Mouse (Mus musculus) heart, embryonic 15.5 days (tissue): ENCODE results near the gene Zfp541. TPM values are rescaled to one million over a fixed set of nuclear protein-coding genes. Genes with fewer than 3 reads are reported as not detected.
A peak's percentile ranks its signal among the peaks of the same experiment; 100 is the strongest.

ENCODE experiments used
- ATAC-seq: fragments of 200-750 bp; cut with Nextera tagmentation; replicated peaks from 2 replicates; pipeline ENCODE4 v1.8.0; 2017; ENCODE audit warnings: low read depth, moderate TSS enrichment; ENCODE audit not compliant: insufficient number of reproducible peaks, insufficient read depth, low FRiP score
- H3K27ac ChIP-seq: fragments of 300-500 bp; sonication (generic); 2 replicates; pipeline ENCODE4 v1.5.1; 2015; ENCODE audit warnings: mild to moderate bottlenecking, inconsistent platforms
- H3K27me3 ChIP-seq: fragments of 300-500 bp; sonication (generic); 2 replicates; pipeline ENCODE4 v1.6.1; 2015; ENCODE audit warnings: inconsistent platforms
- H3K36me3 ChIP-seq: fragments of 300-500 bp; sonication (generic); 2 replicates; pipeline ENCODE4 v1.6.1; 2015; ENCODE audit warnings: mild to moderate bottlenecking, inconsistent platforms
- H3K4me1 ChIP-seq: fragments of 300-500 bp; sonication (generic); replicated peaks from 2 replicates; pipeline ENCODE4 v1.6.1; 2015; ENCODE audit warnings: inconsistent platforms
- H3K4me2 ChIP-seq: fragments of 300-500 bp; sonication (generic); 2 replicates; pipeline ENCODE4 v1.6.1; 2015; ENCODE audit warnings: inconsistent platforms, mild to moderate bottlenecking, moderate library complexity
- H3K4me3 ChIP-seq: fragments of 300-500 bp; sonication (generic); 2 replicates; pipeline ENCODE4 v1.5.1; 2015; ENCODE audit warnings: mild to moderate bottlenecking, inconsistent platforms
- H3K9ac ChIP-seq: fragments of 300-500 bp; sonication (generic); 2 replicates; pipeline ENCODE4 v1.6.1; 2015; ENCODE audit warnings: mild to moderate bottlenecking, inconsistent platforms
- H3K9me3 ChIP-seq: fragments of 300-500 bp; sonication (generic); replicated peaks from 2 replicates; pipeline ENCODE4 v1.6.1; 2016; ENCODE audit warnings: inconsistent platforms
- WGBS: fragments of 180-500 bp; shearing (Covaris S2); methylation state at CpG from one replicate; pipeline ENCODE4 v1.1.7; 2015; ENCODE audit warnings: mixed read lengths; 5-methylcytosine and 5-hydroxymethylcytosine counted together
- polyA plus RNA-seq: library from polyadenylated mRNA; unstranded; fragments of >200 nt; fragmentation: Nextera tagmentation; extraction: Ambion mirVana; gene quantifications from 2 replicates; pipeline ENCODE4 v1.2.1, GENCODE M21; 2015

The Zfp541 gene
- polyA plus RNA-seq, 1 experiment from 2014 or later, result not detected

DNA sequence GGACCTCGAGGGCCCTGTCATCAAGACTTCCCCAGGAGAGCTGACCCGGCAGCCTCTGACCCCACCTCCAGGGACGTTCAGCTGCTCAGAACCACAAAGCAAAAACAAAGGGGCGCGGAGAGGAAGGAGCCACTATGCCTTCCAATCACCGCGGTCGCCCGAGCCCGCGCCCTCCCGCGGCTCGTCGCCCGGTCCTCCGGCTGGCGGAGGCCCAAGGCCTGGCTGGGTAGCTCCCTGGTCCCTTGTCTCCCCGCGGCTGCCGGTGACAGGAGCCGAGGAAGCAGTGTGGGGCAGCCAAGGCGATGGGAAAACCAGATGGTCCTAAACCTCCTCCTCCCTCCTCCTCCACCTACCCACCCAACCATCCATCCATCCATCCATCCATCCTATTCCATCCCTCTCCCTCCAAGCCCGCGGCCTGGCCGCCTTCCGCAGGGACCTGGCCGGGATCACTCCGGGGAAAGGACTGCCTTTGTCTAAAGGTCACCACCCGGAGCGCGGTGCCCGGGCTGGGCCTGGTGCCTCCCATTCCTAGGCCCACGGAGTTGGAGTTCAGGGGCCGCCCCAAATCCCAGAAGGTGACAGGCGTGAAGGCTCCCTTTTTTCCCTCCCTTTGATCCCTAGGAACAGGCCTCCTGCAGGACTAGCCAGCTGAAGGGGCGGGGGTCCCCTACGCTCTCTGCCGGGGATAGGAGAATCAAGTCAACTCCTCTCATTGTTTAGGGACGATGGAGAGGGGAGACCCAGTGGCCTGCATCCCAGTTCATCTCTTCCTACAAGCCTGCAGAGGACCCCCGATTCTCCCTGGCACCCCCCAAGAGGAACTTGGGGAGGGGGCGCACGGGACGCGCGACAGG, 14.9 kb upstream of the Zfp541 start:
- Histone ChIP-seq H3K4me3 (peak overlapping the region; percentile 92), H3K27me3 (no peaks in the 10 kb centered on the region), H3K36me3 (no peaks in the 10 kb centered on the region), H3K9ac (peak overlapping the region; percentile 98), H3K4me2 (peak overlapping the region; percentile 95), H3K27ac (peak overlapping the region; percentile 95), H3K4me1 (peaks cover 54% of the 10 kb centered on the region), H3K9me3 (no peaks in the 10 kb centered on the region)
- WGBS, result 0% methylated on average over 46 of the region's 46 CpGs
- peak; percentile 18 for ATAC-seq

DNA sequence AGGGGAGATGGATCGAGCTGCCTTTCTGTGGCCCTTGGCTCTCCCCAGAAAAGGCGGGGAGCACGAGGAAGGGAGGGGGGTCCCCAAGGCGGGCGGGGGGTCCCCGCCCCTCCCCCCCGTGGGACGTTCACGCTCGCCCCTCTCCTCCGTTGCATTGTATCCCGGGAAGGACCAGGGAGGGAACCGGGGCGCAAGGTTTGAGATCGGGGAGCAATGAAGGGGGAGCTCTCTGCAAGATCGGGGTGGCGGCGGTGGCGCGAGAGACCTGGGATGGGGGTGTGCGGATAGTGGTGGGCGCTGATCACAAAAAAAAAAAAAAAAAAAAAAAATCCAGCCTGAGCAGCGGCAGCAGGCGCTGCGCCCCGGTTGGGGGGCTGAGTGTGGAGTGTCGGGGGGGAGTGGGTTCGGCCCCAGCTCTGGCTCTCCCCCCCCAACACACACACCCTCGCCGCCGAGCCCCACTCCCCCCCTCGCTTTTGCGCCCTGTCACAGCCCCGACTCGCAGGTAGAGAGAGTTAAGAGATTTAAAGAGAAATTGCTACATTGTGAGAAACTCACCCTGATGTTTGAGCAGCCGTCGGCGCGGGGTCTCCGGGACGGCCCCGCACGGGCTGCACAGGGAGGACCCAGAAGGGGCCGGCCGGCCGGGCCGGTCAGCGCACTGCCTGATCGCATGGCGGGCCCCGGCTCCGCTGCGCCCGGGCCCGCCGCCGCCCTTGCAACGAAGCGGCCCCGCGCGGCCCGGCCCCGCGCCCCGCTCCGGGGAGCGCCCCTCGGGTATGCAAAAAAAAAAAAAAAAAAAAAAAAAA, 14.1 kb upstream of the Zfp541 start, which contains the start of gene Bicra:
Bicra (minus strand) TSS at position 584 of the 809 bp plus-strand sequence.
- Histone ChIP-seq H3K4me3 (peak within 1 kb of the TSS; percentile 92), H3K27ac (peak within 1 kb of the TSS; percentile 95), H3K9ac (peak within 1 kb of the TSS; percentile 98), H3K27me3 (no peaks in the 10 kb centered on the region), H3K4me1 (peaks cover 55% of the 10 kb centered on the region), H3K9me3 (no peaks in the 10 kb centered on the region), H3K36me3 (no peaks in the 10 kb centered on the region), H3K4me2 (peak within 1 kb of the TSS; percentile 95)
- under 1% methylated on average over 54 of the region's 69 CpGs for WGBS
- peak; percentile 65 for ATAC-seq

DNA sequence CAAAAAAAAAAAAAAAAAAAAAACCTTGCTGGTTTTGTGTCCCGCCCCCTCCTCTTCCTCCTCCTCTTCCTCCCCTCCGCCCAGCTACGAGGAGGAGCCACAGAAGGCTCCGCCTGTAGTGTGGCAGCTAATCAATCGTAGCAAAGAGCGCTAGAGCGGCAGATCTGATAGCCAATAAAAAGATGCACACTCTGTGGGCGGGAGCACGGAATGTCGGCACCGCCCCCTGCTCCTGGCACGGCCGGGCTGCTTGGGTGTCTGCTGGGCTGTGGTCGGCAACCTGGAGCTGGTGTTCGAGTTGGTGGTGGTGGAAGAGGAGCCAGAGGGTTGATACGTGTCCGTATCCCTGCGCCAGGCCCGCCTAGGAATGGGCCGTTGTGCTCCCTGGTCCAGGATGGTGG, 13.4 kb upstream of the Zfp541 start:
- Histone ChIP-seq H3K4me3 (peak overlapping the region; percentile 92), H3K4me1 (peaks cover 51% of the 10 kb centered on the region), H3K36me3 (no peaks in the 10 kb centered on the region), H3K27me3 (no peaks in the 10 kb centered on the region), H3K9ac (peak overlapping the region; percentile 98), H3K4me2 (peak overlapping the region; percentile 95), H3K9me3 (no peaks in the 10 kb centered on the region), H3K27ac (peak overlapping the region; percentile 95)
- 0% methylated on average over 19 of the region's 20 CpGs for WGBS
- ATAC-seq, result peak; percentile 83

DNA sequence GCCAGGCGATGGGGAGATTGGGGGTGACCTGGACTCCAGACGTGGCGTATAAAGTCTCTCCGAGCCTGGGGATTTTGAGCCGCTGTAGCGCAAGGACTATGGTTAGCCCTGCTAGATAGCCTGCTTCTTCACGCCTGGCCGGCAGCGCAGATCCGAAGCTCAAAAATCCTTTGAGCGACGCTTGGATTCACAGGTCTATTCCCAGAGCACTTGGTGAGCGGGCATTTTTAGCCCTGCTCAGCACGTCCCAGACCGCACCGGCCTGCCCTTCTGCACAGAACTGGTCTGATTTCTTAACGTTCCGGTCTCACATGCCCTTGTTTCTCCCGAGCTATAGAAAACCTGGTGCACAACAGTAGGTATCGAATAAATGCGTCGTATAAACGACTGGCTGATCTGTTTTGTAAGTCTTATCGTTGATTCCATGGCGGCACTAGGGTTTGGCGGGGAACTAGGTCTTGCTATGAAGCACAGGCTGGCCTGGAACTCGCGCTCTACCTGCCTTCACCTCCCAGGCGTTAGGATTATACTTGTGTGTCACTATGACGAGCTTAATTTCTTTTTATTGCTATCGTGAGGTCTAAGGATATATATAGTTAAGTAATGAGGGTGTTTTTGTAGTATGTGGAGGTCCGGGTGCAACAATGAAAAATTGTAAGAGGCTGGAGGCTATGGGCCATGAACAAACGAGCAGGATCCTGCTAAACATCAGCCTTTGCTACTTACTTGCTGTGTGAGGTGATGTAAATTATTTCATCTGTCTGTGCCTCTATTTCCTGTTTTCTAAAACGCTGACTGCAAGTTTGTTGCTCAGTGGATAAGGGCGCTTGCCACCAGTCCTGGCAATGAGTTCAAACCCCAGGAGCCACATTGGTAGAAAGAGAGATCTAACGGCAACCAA, 12.7 kb upstream of the Zfp541 start:
- Histone ChIP-seq H3K36me3 (no peaks in the 10 kb centered on the region), H3K9ac (peak overlapping the region; percentile 79), H3K27ac (peak overlapping the region; percentile 95), H3K4me3 (peak overlapping the region; percentile 92), H3K9me3 (no peaks in the 10 kb centered on the region), H3K4me1 (peaks cover 53% of the 10 kb centered on the region), H3K27me3 (no peaks in the 10 kb centered on the region), H3K4me2 (peak overlapping the region; percentile 95)
- 7% methylated on average over 36 of the region's 36 CpGs for WGBS
- no peak for ATAC-seq

DNA sequence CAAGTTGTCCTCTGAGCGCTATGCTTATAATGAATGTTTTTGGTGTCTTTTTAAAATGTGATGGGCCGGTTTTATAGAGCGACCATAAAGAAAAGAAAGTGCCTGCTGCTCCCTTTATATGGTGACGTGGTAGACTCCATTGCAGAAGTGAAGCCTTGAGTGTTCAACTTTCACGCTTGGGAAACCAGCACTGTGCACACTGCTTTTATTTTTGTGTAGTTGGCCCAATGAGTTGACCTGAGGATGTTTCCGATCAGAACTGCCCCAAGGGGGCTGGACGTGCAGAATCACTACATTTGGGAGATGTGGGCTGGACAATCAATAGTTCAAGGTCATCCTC, 12.1 kb upstream of the Zfp541 start:
- peak overlapping the region; percentile 95 for H3K4me2 ChIP-seq
- H3K4me1 ChIP-seq, result peaks cover 47% of the 10 kb centered on the region
- H3K27ac ChIP-seq, result peak overlapping the region; percentile 95
- H3K27me3 ChIP-seq, result no peaks in the 10 kb centered on the region
- ATAC-seq, result no peak
- H3K9ac ChIP-seq, result peak overlapping the region; percentile 79; the same call in 1 of the 2 replicates
- no peaks in the 10 kb centered on the region for H3K36me3 ChIP-seq
- no peaks in the 10 kb centered on the region for H3K9me3 ChIP-seq
- peak overlapping the region; percentile 92 for H3K4me3 ChIP-seq
- WGBS, result 81% methylated on average over 7 of the region's 7 CpGs

DNA sequence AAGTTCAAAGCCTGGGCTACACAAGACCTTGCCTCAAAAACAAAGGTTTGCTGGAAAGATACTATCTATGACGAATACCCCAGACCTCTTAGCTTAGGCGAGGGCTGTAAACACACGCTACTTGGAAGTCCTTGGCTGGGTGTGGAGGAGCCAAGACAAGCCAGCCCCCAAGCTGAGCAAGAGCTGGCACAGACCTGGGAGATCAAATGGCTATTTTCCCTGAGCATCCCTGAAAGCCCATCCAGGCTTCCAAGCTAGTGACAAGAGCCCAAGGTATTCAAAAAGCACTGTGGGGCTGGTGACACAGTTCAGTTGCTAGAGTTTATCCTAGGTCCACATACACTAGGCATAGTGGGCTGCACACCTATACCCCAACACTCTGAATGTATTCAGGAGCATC, 11.0 kb upstream of the Zfp541 start:
- peaks cover 36% of the 10 kb centered on the region for H3K4me1 ChIP-seq
- no peaks in the 10 kb centered on the region for H3K27me3 ChIP-seq
- no peak overlapping the region for H3K4me2 ChIP-seq
- no peak overlapping the region for H3K4me3 ChIP-seq
- H3K36me3 ChIP-seq, result no peaks in the 10 kb centered on the region
- 93% methylated on average over 3 of the region's 3 CpGs for WGBS
- H3K9ac ChIP-seq, result no peak overlapping the region
- no peak overlapping the region for H3K27ac ChIP-seq
- no peaks in the 10 kb centered on the region for H3K9me3 ChIP-seq
- ATAC-seq, result no peak

DNA sequence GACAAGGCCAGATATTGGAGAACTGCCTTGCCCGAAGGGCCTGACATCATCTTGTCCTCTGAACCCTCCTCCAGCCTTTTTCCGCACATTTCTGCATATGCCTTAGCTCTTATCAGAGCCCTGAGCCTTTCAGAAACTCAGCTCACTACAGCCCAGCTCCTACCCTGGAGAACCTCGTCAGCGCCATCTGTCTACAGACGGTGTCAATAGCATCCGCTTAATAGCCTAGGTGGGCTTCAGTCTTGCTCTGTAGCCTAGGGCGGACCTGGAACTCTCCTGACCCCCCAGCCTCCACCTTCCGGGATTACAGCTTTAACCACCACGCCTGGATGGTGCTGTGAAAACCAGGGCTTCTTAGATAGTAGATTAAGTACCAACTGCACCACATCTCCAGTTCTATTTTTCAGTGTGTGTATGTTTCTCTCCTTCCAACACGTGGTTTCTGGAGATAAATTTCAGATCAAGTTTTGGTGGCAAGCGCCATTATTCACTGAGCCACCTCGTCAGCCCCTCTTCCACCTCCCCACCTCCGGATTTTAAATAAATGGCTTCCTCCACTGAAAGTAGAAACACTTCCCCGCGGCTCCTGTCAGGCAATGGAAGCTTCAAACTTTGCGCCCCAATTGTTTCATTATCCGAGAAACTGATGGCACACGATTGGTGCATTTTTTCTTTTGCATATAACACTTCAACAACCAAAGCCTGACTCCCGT, 9.6 kb upstream of the Zfp541 start:
- H3K27me3 ChIP-seq, result no peaks in the 10 kb centered on the region
- ATAC-seq, result peak; percentile 8; the same call in 1 of the 2 replicates
- peak overlapping the region; percentile 84 for H3K4me2 ChIP-seq
- H3K9me3 ChIP-seq, result no peaks in the 10 kb centered on the region
- H3K36me3 ChIP-seq, result no peaks in the 10 kb centered on the region
- H3K4me1 ChIP-seq, result peaks cover 27% of the 10 kb centered on the region
- H3K4me3 ChIP-seq, result peak overlapping the region; percentile 63
- H3K27ac ChIP-seq, result peak overlapping the region; percentile 87
- WGBS, result 3% methylated on average over 19 of the region's 19 CpGs
- H3K9ac ChIP-seq, result peak overlapping the region; percentile 65

DNA sequence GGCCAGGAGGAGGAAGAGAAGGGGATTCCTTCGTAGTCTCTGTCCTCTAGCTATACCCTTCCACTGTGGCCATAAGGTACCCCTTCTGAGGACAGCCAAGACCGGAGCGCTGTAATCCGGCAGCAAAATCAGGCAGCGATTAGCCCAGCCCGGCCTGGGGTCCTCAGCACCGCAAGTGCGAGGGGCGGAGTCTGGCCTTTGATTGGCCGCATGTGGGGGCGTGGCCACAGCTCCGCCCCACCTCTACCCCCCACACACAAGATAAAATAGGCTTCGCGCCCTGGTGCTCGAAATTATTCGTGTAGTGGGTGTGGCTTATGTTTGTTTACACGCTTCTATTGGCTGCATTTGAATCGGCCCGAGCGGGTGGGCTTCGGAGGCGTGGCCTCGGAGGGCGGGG, 8.9 kb upstream of the Zfp541 start:
- peak; percentile 81 for ATAC-seq
- Histone ChIP-seq H3K27me3 (no peaks in the 10 kb centered on the region), H3K27ac (peak overlapping the region; percentile 87), H3K9me3 (no peaks in the 10 kb centered on the region), H3K4me3 (peak overlapping the region; percentile 63), H3K36me3 (no peaks in the 10 kb centered on the region), H3K9ac (peak overlapping the region; percentile 65), H3K4me1 (peaks cover 27% of the 10 kb centered on the region), H3K4me2 (peak overlapping the region; percentile 84)
- WGBS, result under 1% methylated on average over 24 of the region's 24 CpGs

DNA sequence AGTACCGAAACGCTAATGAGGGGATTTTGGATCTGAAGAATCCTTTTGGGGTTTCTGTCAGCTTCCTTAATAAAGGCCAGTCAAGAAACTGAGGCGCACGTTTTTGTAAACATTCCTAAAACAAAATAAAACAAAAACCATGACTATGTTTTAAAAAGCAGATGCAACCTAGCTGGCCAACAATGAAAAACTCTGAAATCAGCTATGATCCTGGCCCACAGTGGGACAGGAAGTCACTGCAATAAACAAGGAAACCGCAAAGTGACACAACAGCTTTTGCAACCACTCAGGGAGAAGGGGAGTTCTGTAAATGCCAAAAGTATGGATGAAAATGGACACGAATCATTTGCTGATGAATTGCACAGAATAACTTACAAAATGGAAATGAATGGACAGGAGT, 8.5 kb upstream of the Zfp541 start:
- H3K9me3 ChIP-seq, result no peaks in the 10 kb centered on the region
- 13% methylated on average over 6 of the region's 6 CpGs for WGBS
- H3K4me1 ChIP-seq, result peaks cover 27% of the 10 kb centered on the region
- H3K9ac ChIP-seq, result no peak overlapping the region
- H3K36me3 ChIP-seq, result no peaks in the 10 kb centered on the region
- no peaks in the 10 kb centered on the region for H3K27me3 ChIP-seq
- peak overlapping the region; percentile 87 for H3K27ac ChIP-seq
- peak overlapping the region; percentile 84 for H3K4me2 ChIP-seq
- no peak for ATAC-seq
- H3K4me3 ChIP-seq, result peak overlapping the region; percentile 63

DNA sequence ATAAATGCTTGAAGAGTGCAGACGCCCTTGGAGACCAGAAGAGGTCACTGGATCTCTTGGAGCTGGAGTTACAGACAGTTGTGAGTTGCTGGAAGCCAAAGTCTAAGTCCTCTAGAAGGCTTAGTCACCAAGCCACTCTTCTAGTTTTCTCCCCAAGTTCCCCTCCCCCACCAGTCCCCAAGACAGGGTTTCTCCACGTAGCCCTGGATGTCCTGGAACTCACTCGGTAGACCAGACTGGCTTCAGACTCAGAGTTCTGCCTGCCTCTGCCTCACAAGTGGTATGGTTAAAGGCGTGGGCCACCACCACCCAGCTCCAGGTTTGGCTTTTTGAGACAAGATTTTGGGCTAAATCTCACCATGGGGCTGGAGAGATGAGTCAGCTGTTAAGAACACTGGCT, 6.6 kb upstream of the Zfp541 start:
- whole genome bisulfite sequencing, result 56% methylated on average over 4 of the region's 4 CpGs
- no peak for ATAC-seq
- Histone ChIP-seq H3K4me2 (no peak overlapping the region), H3K9ac (no peak overlapping the region), H3K27me3 (peaks cover 4% of the 10 kb centered on the region; the same call in 1 of the 2 replicates), H3K36me3 (no peaks in the 10 kb centered on the region), H3K4me3 (no peak overlapping the region), H3K27ac (no peak overlapping the region), H3K9me3 (no peaks in the 10 kb centered on the region), H3K4me1 (peaks cover 16% of the 10 kb centered on the region)
